Mouse (Mus musculus): ENCODE data around the gene 2510009E07Rik. TPM values are rescaled to one million over a fixed set of nuclear protein-coding genes. Genes with fewer than 3 reads are reported as not detected.

Gene 2510009E07Rik
- total RNA-seq (2023) = 7.6 TPM

GRCm38 (mm10) chr16:21694463-21695241 is at the start of gene 2510009E07Rik:
TSS of gene 2510009E07Rik (minus strand) at chr16:21694665.

Other genes with a start within 250 kb of the 2510009E07Rik start
- 4.1 TPM for gene Ehhadh, start 93.1 kb upstream of the 2510009E07Rik start, total RNA-seq (2023)
- 0.70 TPM for gene Map3k13, start 99.7 kb upstream of the 2510009E07Rik start, total RNA-seq (2023)